Mouse (Mus musculus) limb, embryonic 10.5 days (tissue): ENCODE data around the gene Kdm4c. TPM values are rescaled to one million over a fixed set of nuclear protein-coding genes. Genes with fewer than 3 reads are reported as not detected.
"Not testable (repeated sequence)": the region's sequence is repeated elsewhere in the genome, so short reads cannot be mapped to it uniquely, and the experiment has no call there.

Source experiments
- DNase-seq: peaks from one replicate; pipeline ENCODE4 v3.0.0-alpha.2; 2017; ENCODE audit warnings: low spot score
- H3K27ac ChIP-seq: fragments of 300-500 bp; sonication (generic); 2 replicates; pipeline ENCODE4 v1.5.1; 2016; ENCODE audit warnings: mild to moderate bottlenecking
- H3K27me3 ChIP-seq: fragments of 300-500 bp; sonication (generic); 2 replicates; pipeline ENCODE4 v1.6.1; 2016; ENCODE audit warnings: low read depth, mild to moderate bottlenecking; ENCODE audit not compliant: poor library complexity, severe bottlenecking
- H3K36me3 ChIP-seq: fragments of 300-500 bp; sonication (generic); 2 replicates; pipeline ENCODE4 v1.6.1; 2016; ENCODE audit warnings: mild to moderate bottlenecking, moderate library complexity
- H3K4me1 ChIP-seq: fragments of 300-500 bp; sonication (generic); 2 replicates; pipeline ENCODE4 v1.6.1; 2016
- H3K4me3 ChIP-seq: fragments of 300-500 bp; sonication (generic); 2 replicates; pipeline ENCODE4 v1.5.1; 2016; ENCODE audit warnings: mild to moderate bottlenecking, moderate library complexity
- H3K9me3 ChIP-seq: fragments of 300-500 bp; sonication (generic); replicated peaks from 2 replicates; pipeline ENCODE4 v1.6.1; 2016; ENCODE audit warnings: mild to moderate bottlenecking
- WGBS: fragments of 180-500 bp; shearing (Covaris S2); methylation state at CpG from one replicate; pipeline ENCODE4 v1.1.7; 2016; 5-methylcytosine and 5-hydroxymethylcytosine counted together
- polyA plus RNA-seq: library from polyadenylated mRNA; unstranded; fragments of >200 nt; fragmentation: Nextera tagmentation; extraction: Ambion mirVana; gene quantifications from 2 replicates; pipeline ENCODE4 v1.2.1, GENCODE M21; 2016

Kdm4c gene
- polyA plus RNA-seq, 1 experiment from 2014 or later = 8.8 TPM

DNA sequence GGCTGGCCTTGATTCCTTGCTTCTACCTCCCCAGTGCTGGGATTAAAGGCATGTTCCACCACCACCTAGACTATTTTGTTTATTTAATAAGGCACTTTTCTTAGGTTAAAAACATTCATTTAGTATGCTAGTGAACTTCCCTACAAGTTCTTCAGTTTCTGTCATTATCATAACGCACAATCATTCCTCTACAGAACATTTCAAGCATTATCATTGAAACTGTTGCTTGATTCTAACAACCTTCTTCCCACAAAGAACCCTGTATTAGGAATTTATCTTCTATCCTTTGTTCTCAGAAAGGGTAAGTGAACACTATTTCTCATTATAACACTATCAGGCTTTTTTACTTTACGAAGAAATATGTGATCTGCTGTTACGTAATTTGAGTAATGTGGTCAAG lies 118.0 kb downstream of the Kdm4c start:
- Histone ChIP-seq H3K36me3 (peaks cover 9% of the 10 kb centered on the region), H3K27ac (no peak overlapping the region), H3K9me3 (no peaks in the 10 kb centered on the region), H3K4me1 (no peaks in the 10 kb centered on the region), H3K27me3 (no peaks in the 10 kb centered on the region), H3K4me3 (no peak overlapping the region)
- WGBS = 94% methylated on average over 3 of the region's 3 CpGs
- DNase-seq = no peak

DNA sequence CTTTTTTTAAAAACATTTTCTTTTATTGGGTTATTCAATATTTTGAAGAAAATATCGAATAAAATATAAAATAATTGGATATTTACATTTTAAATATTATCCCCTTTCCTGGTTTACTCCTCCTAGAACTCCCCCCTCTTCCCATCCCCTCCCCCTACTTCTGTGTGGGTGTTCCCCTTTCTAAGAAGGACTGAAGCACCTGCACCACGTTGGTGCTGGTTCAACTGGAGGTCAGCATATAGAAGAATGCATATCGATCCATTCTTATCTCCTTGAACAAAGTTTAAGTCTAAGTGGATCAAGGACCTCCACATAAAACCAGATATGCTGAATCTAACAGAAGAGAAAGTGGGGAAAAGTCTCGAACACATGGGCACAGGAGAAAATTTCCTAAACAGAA lies 144.3 kb downstream of the Kdm4c start:
- no peak overlapping the region for H3K4me3 ChIP-seq
- no peaks in the 10 kb centered on the region for H3K4me1 ChIP-seq
- H3K27ac ChIP-seq = no peak overlapping the region
- peaks cover 4% of the 10 kb centered on the region; the same call in 1 of the 2 replicates for H3K36me3 ChIP-seq
- DNase-seq = no peak
- H3K9me3 ChIP-seq = no peaks in the 10 kb centered on the region
- 82% methylated on average over 4 of the region's 4 CpGs for WGBS
- no peaks in the 10 kb centered on the region for H3K27me3 ChIP-seq

DNA sequence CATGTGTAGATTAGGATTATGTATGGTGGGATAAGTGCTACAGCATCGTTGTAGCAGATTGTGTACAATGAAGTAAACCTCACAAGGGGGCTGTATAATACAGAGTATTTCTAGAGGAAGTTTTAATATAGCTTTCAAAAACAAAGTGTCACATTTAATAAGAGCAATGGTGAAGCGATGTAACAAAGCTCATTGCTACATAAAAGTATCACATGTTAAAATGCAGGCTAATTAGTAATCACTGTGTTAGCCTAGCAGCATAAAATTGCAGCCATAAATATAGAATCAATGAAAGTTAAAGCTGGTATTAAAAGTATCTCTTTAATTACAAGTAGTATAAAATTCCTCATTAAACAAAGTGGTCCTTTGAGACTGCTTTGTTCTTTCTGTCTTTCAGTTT lies 150.9 kb downstream of the Kdm4c start:
- H3K9me3 ChIP-seq = no peaks in the 10 kb centered on the region
- H3K36me3 ChIP-seq = peaks cover 10% of the 10 kb centered on the region; the same call in 1 of the 2 replicates
- no peaks in the 10 kb centered on the region for H3K4me1 ChIP-seq
- DNase-seq = no peak
- H3K4me3 ChIP-seq = no peak overlapping the region
- WGBS = 97% methylated on average over 2 of the region's 2 CpGs
- H3K27me3 ChIP-seq = no peaks in the 10 kb centered on the region
- H3K27ac ChIP-seq = no peak overlapping the region

DNA sequence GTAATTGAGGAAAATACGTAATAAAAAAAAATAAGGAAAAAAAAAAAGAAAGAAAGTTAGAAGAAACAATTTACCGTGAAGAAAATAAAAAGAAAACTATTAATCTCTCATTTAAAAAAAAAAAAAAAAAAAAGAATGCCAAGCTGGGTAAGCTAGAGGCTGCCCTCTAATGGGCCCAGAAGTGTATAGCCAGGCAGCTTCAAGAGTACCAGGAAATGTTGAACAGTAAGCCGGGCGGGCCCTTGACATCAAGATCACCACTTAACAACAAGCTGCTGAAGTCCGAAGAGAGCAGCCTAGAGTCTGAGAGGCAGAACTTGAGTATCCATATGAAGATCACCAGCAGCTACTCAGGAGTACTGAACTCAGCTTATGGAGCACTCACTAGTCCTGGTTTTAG lies 154.3 kb downstream of the Kdm4c start:
- H3K27me3 ChIP-seq = no peaks in the 10 kb centered on the region
- 94% methylated on average over 5 of the region's 5 CpGs for WGBS
- H3K27ac ChIP-seq = no peak overlapping the region
- no peaks in the 10 kb centered on the region for H3K9me3 ChIP-seq
- no peak overlapping the region for H3K4me3 ChIP-seq
- DNase-seq = no peak
- H3K4me1 ChIP-seq = peaks cover 5% of the 10 kb centered on the region; the same call in 1 of the 2 replicates
- peaks cover 7% of the 10 kb centered on the region; the same call in 1 of the 2 replicates for H3K36me3 ChIP-seq

DNA sequence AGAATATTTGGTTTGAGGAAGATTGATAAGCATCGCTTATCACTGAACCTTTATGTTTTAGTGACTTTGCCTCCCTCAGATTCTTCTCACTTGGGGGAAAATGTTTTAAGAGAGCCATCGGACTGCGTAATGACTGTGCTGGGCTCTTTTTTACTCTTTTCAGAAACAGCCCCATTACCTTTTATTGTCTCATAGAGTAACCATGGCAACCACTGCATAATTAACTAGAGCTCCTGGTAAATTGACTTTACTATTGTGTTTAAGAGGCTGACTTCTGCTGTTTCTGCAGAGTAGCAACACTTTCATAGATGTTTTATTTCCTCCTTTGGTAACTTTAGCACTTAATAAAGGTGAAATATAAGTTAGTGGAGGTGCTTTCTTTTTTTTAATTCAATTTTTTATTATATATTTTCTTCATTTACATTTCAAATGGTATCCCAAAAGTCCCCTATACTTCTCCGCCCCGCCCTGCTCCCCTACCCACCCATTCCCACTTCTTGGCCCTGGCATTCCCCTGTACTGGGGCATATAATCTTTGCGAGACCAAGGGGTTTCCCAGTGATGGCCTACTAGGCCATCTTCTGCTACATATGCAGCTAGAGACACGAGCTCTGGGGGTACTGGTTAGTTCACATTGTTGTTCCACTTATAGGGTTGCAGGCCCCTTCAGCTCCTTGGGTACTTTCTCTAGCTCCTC lies 159.5 kb downstream of the Kdm4c start:
- H3K4me3 ChIP-seq, H3K27ac ChIP-seq, H3K27me3 ChIP-seq, H3K9me3 ChIP-seq, H3K4me1 ChIP-seq, DNase-seq: not testable (repeated sequence)
- 86% methylated on average over 7 of the region's 7 CpGs for WGBS
- peaks cover 12% of the 10 kb centered on the region for H3K36me3 ChIP-seq

DNA sequence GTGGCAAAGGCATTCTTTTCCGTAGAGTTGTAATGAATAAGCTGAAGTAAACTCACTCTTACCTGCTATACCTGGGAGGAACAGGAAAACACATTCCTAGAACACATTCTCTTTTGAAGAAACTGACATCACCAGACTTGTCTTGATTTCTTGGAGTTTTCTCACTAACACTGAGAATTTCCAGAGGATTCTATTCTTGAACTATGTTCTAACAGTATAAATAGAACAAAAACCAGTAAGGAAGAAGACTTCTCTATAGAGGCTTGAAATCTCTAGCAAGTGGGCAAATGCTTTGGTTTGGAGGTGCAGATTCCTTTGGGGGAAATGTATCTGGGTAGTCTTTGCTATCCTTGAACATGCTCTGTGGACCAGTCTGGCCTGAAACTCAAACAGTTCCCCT lies 166.4 kb downstream of the Kdm4c start:
- no peak overlapping the region for H3K27ac ChIP-seq
- no peak overlapping the region for H3K4me3 ChIP-seq
- DNase-seq = no peak
- H3K9me3 ChIP-seq = no peaks in the 10 kb centered on the region
- no peaks in the 10 kb centered on the region for H3K27me3 ChIP-seq
- WGBS = 82% methylated on average over 1 of the region's 1 CpGs
- no peaks in the 10 kb centered on the region for H3K4me1 ChIP-seq
- H3K36me3 ChIP-seq = peaks cover 6% of the 10 kb centered on the region; the same call in 1 of the 2 replicates

DNA sequence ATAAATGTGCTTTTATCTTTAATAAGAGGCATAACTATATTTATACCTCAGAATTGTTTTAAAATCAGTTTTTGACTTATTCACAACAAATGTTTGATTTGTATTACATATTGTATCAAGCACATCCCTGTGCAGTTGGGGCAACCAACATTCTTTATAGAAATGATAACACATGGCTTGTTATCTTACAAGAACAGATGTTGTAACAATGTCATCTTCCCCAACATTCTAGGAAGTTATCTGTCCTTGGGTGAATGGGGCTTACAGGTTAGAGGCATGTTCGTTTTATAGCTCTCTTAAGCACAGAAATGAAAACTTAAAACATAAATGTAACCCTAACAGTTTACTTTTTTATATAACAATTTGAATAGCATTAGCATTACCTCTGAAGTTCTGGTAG lies 177.5 kb downstream of the Kdm4c start:
- no peak for DNase-seq
- Histone ChIP-seq H3K9me3 (no peaks in the 10 kb centered on the region), H3K4me3 (no peak overlapping the region), H3K36me3 (no peaks in the 10 kb centered on the region), H3K27ac (no peak overlapping the region), H3K4me1 (no peaks in the 10 kb centered on the region), H3K27me3 (no peaks in the 10 kb centered on the region)
- WGBS = 79% methylated on average over 1 of the region's 1 CpGs

Other genes with a start within 250 kb of the Kdm4c start
- 0.46 and 0.49 TPM in 2 replicates for gene Frmd3, start 229.1 kb upstream of the Kdm4c start, polyA plus RNA-seq